Mouse (Mus musculus) liver, postnatal 0 days (tissue): ENCODE data around the gene Fam102b.

Experiments
- CTCF ChIP-seq: sonication (generic); IDR thresholded peaks from 2 replicates; pipeline ENCODE4 v1.5.1; 2016; ENCODE audit warnings: antibody characterized with exemption, low read depth
- EP300 ChIP-seq: IDR thresholded peaks from 2 replicates; pipeline ENCODE4 v1.6.1; 2016; ENCODE audit warnings: antibody characterized with exemption, low read depth, mild to moderate bottlenecking

GRCm38 (mm10) chr3:109021720-109022516, 5.5 kb downstream of the Fam102b start:
- TF ChIP-seq CTCF = no peak
- no peak for TF ChIP-seq EP300
